24 mouse cellular contexts compared by ENCODE assay signal in the genomic region with DNA sequence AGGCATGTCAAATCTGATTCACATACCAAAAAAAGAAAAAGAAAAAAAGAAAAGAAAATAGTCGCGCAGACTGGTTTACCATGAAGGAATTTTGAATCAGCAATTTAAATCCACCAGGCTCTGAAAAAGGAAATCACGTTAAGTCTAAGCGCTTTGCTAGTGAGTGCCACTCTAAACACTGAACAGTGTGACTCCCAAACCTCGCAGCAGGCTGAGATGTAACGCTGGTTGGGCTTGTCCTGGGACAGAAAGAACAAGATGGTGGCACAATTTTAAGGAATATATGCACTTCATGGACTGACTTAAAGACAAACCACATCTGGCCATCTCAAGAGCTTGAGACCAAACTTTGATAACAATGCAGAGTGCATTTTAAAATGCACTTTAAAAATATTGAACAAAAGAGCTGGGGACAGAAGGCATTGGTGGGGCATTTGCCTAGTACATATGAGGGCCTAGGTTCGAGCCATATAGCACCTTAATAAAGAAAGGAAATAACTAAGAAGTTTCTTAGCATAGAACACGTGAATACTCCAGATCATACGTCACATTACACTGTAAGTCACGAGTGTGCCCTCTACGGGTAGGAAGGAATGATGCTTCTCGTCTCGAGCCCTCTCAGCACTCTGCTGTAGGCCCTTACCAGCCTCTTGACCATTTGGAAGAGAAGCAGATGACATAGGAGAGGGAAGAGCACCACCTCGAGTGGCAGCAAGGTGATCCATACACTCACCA. TPM values are rescaled to one million over a fixed set of nuclear protein-coding genes. Genes with fewer than 3 reads are reported as not detected.
DNase-seq lines count a peak whose midpoint lies in the region.
"Had no signal": no experiment of that assay in that cellular context is flagged by ENCODE, and none has a peak within 500 bp of the region (broad histone marks: within the 10 kb centered on the region; RNA-seq: fewer than 3 reads in every experiment).

No protein-coding gene starts in this region.

- no peaks in the 10 kb centered on the region for H3K36me3 ChIP-seq in heart, embryonic 10.5 days
- H3K36me3 ChIP-seq: heart, embryonic 13.5 days; hindbrain, embryonic 13.5 days; neural tube, embryonic 13.5 days had no signal

- H3K27me3 ChIP-seq in heart, embryonic 10.5 days (ENCODE audit: insufficient read depth, poor library complexity, severe bottlenecking), result no peaks in the 10 kb centered on the region
- H3K27me3 ChIP-seq: hindbrain, embryonic 13.5 days; neural tube, embryonic 13.5 days had no signal

- 55% methylated on average over 14 of the region's 14 CpGs for WGBS in heart, embryonic 10.5 days

- no peak overlapping the region for H3K4me3 ChIP-seq in heart, embryonic 10.5 days
- H3K4me3 ChIP-seq: heart, embryonic 13.5 days; hindbrain, embryonic 13.5 days; myocyte; neural tube, embryonic 13.5 days had no signal

- DNase-seq in embryo, embryonic 10 days (ENCODE audit: low spot score), result peak; percentile 33
- no peak for DNase-seq in embryo, embryonic 9.5 days (ENCODE audit: extremely low spot score)
- DNase-seq in heart, embryonic 10.5 days (ENCODE audit: low spot score), result peak; percentile 52
- no peak for DNase-seq in heart, postnatal 25 days (ENCODE audit: low spot score)
- peak; percentile 18 for DNase-seq in testis, postnatal 10 days (ENCODE audit: low spot score)
- no peak for DNase-seq in testis, postnatal 14 days (ENCODE audit: low spot score)
- DNase-seq in cerebellum, adult 11-12 months, result no peak
- DNase-seq in spleen, postnatal 10 days (ENCODE audit: low spot score in 2 of 2), result no peak
- DNase-seq: adrenal gland, postnatal 14 days; cerebellum, adult 9-10 months; gastrocnemius, postnatal 10 days; heart, postnatal 14 days; kidney, adult 8-10 months; kidney, postnatal 10 days; liver, postnatal 0 days; lung, postnatal 14 days; midbrain, embryonic 14.5 days; right cerebral cortex, postnatal 4 days had no signal

- H3K9me3 ChIP-seq in heart, embryonic 10.5 days, result no peaks in the 10 kb centered on the region
- H3K9me3 ChIP-seq: heart, embryonic 13.5 days; hindbrain, embryonic 13.5 days; neural tube, embryonic 13.5 days had no signal

- intact Hi-C loops in heart, postnatal 25 days (cut with DNase I), result no loop called here

- no peaks in the 10 kb centered on the region for H3K4me1 ChIP-seq in heart, embryonic 10.5 days
- H3K4me1 ChIP-seq: heart, embryonic 13.5 days; hindbrain, embryonic 13.5 days; neural tube, embryonic 13.5 days had no signal

- no peak overlapping the region for H3K27ac ChIP-seq in heart, embryonic 10.5 days
- H3K27ac ChIP-seq: heart, embryonic 13.5 days; hindbrain, embryonic 13.5 days; neural tube, embryonic 13.5 days had no signal

RNA-seq across cellular contexts. Expression of gene Ephb1, which starts 16.7 kb away (rescaled TPM):
- 0.52 and 1.3 TPM in 2 replicates for polyA plus RNA-seq in heart, embryonic 10.5 days (2016; fragmentation: Nextera tagmentation; extraction: Ambion mirVana)
- 10 to 100 TPM; 19.5 to 21.0 TPM for total RNA-seq in heart, postnatal 25 days (2021)
- total RNA-seq: granulocyte monocyte progenitor cell, adult 5-6 weeks; megakaryocyte, adult 5-6 weeks had no signal

Comparison
In these comparisons a context has a peak if more than half of its experiments do, and no peak if none do; other contexts are left out.
1. DNase-seq: peak in embryo, embryonic 10 days (single experiment), heart, embryonic 10.5 days (single experiment) and testis, postnatal 10 days (single experiment); none in embryo, embryonic 9.5 days (single experiment), heart, postnatal 25 days (single experiment), testis, postnatal 14 days (single experiment), cerebellum, adult 11-12 months (single experiment) and spleen, postnatal 10 days (0 of 2).